Mouse (Mus musculus) myocyte (in vitro differentiated cells): Measurements from ENCODE around the gene Tnpo2.

ENCODE experiments used
- E2F4 ChIP-seq: IDR thresholded peaks from one replicate; pipeline ENCODE4 v1.6.1; 2011; ENCODE audit warnings: mild to moderate bottlenecking, control low read depth, moderate library complexity; ENCODE audit not compliant: insufficient read depth
- MAX ChIP-seq: IDR thresholded peaks from one replicate; pipeline ENCODE4 v1.6.1; 2011; ENCODE audit warnings: low read depth, mild to moderate bottlenecking, control low read depth
- MYOD1 ChIP-seq, 3 experiments: IDR thresholded peaks; one replicate each; pipeline ENCODE4 v1.6.1; 2011; ENCODE audit warnings: control low read depth in 2 of 3, low read depth in 2 of 3, mild to moderate bottlenecking in 2 of 3, moderate library complexity in 1 of 3; ENCODE audit not compliant: insufficient read length in 2 of 3, control insufficient read depth in 1 of 3
- MYOG ChIP-seq, 3 experiments: IDR thresholded peaks; one replicate each; pipeline ENCODE4 v1.6.1; 2011; ENCODE audit warnings: control low read depth in 2 of 3, low read depth in 2 of 3, mild to moderate bottlenecking in 2 of 3; ENCODE audit not compliant: insufficient read length in 2 of 3, control insufficient read depth in 1 of 3, insufficient read depth in 1 of 3
- POLR2A ChIP-seq: IDR thresholded peaks from one replicate; pipeline ENCODE4 v1.6.1; 2011; ENCODE audit warnings: low read depth, mild to moderate bottlenecking, control low read depth, moderate library complexity; ENCODE audit not compliant: insufficient read length
- POLR2AphosphoS2 ChIP-seq: IDR thresholded peaks from one replicate; pipeline ENCODE4 v1.6.1; 2011; ENCODE audit warnings: low read depth, control low read depth; ENCODE audit not compliant: insufficient read length
- REST ChIP-seq: IDR thresholded peaks from one replicate; pipeline ENCODE4 v1.6.1; 2011; ENCODE audit warnings: mild to moderate bottlenecking, control low read depth, moderate library complexity; ENCODE audit not compliant: insufficient read depth, insufficient read length
- TCF12 ChIP-seq: IDR thresholded peaks from one replicate; pipeline ENCODE4 v1.6.1; 2011; ENCODE audit warnings: mild to moderate bottlenecking, control low read depth; ENCODE audit not compliant: poor library complexity, insufficient read depth, severe bottlenecking
- USF1 ChIP-seq: IDR thresholded peaks from one replicate; pipeline ENCODE4 v1.6.1; 2011; ENCODE audit warnings: low read depth, mild to moderate bottlenecking, control low read depth, moderate library complexity

GRCm38 (mm10) chr8:85036718-85037365 lies at the start of gene Tnpo2:
- peak; percentile 82 for TF ChIP-seq POLR2AphosphoS2
- no peak for TF ChIP-seq TCF12
- peak; percentile 55 for TF ChIP-seq POLR2A
- peak in 1 of 3 experiments; percentile 3 for TF ChIP-seq MYOG (IDR thresholded peaks at IDR 0.05; ENCODE audit: control insufficient read depth in 1 of 3, insufficient read depth in 1 of 3, insufficient read length in 2 of 3, low read depth in 2 of 3)
- peak; percentile 25 for TF ChIP-seq E2F4
- TF ChIP-seq USF1 = peak; percentile 97
- no peak for TF ChIP-seq MAX
- no peak for TF ChIP-seq REST
- no peak for TF ChIP-seq MYOD1 (IDR thresholded peaks at IDR 0.05; ENCODE audit: control insufficient read depth in 1 of 3, insufficient read length in 2 of 3, low read depth in 2 of 3)
